Mouse (Mus musculus) forelimb bud, embryonic 11.5 days (tissue): Measurements from ENCODE around the gene Fam43a.

ENCODE experiments used
- DNase-seq: peaks from one replicate; pipeline ENCODE4 v3.0.0-alpha.2; 2012; ENCODE audit warnings: low read depth, low spot score

The Fam43a gene

GRCm38 (mm10) chr16:30599491-30600268, at the start of gene Fam43a:
TSS of gene Fam43a (plus strand) at chr16:30599723.
- peak; percentile 78 for DNase-seq

DNA sequence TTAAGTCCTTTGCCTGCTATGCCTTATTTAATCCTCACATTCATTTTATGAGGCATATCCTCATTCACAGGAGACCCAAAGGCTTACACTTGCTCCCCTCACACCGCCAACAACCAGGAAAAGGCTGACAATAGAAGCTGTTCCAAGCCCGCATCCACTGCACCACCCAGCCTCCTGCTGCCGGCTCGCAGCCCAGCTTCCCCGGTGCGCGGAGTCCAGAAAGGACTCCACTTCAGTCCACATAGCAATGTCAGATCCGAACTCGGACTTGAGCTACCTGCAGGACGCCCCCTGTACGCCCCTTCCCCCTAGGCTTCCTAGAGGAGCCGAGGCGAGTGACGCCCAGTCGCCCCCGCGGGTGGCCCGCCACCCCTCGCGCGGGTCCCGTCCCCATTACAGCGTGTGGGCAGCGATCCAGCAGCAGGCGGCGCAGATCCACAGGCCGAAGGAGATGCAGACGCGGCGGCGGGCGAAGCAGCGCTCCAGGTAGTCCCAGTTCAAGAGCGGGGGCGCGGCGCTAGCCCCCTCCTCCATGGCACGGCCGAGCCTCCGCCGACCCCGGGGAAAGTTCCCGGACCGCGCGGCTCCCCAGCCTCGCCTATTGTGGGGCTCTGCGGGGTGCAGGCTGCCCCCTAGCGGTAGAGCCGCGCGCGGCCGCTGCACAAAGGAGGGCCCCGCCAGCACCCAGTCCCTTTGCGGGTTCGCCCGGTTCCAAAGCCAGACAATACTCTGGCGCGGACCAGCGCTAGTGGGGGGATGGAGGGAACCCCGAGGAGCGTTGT, 49.4 kb upstream of the Fam43a start:
- DNase-seq = peak; percentile 79

DNA sequence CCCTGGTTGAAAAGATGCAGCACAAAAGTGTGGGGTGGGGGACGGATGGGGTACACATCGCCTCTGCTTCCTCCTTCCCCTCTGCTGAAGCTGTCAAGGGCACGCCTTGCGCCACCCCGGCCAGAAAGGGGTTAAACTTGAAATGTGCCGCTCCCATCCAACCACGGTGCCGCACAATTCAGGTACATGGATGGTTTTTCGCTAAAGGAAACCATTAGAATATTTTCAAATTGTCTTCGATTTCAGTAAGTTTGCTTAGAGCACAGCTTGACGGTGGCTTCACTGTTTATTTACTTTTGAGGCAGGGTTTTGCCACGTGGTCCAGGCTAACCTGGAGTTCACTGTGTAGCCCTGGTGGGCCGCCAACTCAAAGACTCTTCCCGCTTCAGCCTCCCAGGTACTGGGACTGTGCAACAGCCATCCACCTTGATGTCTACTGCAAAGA, 48.8 kb upstream of the Fam43a start, which contains the start of gene Tmem44:
TSS of gene Tmem44 (minus strand) at position 95 of the 445 bp plus-strand sequence.
- peak; percentile 61 for DNase-seq

- DNase-seq = no peak
Measured at GRCm38 (mm10) chr16:30552621-30553338, 46.7 kb upstream of the Fam43a start.

DNA sequence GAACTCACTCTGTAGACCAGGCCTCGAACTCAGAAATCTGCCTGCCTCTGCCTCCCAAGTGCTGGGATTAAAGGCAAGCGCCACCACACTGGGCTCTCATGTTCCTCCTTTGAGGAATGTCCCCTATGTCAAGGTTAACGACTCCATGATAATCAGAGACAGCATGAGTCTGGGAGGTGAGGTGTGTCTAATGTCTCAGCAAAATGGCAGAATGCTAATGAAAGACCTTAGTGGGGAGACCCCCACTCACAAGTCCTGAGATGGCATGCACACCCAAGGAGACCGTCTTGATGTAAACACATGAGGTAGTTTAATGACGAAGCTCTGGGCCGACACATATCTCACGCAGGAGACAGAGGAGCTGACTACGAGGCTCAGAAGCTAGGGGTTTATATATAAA, 45.4 kb upstream of the Fam43a start:
- no peak for DNase-seq

DNA sequence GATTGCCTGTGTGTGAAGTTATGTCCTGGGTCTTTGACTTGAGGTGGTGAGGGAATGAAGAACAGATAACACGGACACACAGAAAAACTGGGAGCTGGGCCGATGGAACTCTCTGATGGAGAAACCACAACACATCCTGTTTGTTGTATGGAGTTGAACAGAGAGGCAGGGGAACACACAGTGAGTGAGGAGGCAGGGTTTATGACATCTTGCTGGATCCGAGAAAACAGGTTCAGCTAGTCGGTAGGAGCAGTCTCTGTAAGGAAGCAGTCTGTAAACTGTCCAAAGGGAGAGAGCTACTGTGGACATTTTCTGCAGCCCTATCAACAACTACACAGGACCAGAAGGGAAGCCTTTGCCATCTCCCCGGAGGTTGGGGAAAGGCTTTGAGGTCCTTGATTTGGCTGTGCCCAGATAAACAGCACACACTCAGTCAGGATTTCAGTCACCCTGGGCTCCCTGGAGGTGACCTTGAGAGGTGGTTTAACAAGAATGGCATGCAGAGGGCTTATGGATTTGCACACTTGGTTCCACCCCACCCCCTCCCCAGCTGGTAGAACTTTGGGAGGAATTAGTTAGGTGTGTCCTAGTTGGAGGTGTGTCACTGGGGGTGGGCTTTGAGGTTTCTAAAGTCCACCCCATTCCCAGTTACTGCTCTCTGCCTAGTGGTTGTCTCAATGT, 40.1 kb upstream of the Fam43a start:
- no peak for DNase-seq

DNA sequence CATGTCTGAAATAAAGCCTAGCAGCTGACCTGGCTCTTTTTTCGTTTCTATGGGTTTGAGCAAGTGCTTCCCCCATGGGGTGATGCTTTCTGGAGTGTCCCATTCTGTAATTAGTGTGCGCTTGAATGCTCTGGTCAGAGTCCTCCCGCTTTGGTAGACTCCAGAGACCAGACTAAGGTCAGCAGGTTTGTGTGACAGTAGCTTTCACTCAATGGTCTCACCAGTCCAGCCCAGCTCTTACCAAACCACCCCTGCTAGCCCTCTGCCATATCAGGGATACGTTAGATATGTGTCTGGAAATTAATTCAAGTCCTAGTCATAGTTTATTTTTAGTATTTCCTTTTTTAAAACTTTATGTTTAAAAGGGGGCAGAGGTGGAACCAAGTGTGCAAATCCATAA, 38.9 kb upstream of the Fam43a start:
- DNase-seq = no peak

DNA sequence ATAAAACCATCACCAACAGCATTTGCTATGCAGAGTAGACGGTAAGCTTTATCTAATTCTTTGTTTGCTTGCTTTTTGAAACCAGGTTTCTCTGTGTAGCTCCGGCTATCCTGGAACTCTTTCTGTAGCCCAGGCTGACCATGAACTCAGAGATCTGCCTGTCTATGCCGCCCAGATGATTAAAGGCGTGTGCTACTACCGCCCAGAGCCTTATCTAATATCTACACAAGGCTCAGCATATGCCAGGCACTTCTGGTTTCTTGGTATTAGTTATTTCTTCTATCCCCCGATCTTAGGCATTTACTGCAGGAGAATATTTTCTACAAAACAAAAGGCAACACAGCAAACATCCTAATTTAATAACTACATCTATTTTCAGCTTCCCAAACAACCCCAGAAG, 33.9 kb upstream of the Fam43a start:
- DNase-seq = no peak

- DNase-seq = no peak
Measured at GRCm38 (mm10) chr16:30570173-30570572, 29.4 kb upstream of the Fam43a start.

- no peak for DNase-seq
Measured at GRCm38 (mm10) chr16:30571378-30571777, 28.1 kb upstream of the Fam43a start.

DNA sequence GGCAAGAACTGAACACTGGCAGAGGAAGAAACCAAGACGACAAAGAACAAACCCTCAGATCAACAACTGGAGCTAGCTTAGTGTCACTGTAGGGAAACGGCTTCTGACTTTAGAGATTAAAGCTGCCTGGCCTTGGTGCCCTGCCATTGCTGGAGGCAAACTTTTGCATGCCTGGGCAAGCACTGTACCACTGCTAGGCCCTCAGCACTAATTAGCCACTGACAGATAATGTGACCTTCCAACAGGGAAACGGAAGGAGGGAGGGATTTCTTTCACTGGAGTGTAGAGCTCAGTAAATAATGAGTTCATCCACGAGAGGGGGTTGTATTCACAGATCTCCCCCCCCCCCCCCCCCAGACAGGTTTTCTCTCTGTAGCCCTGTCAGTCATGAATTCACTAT, 27.3 kb upstream of the Fam43a start:
- DNase-seq = no peak

DNA sequence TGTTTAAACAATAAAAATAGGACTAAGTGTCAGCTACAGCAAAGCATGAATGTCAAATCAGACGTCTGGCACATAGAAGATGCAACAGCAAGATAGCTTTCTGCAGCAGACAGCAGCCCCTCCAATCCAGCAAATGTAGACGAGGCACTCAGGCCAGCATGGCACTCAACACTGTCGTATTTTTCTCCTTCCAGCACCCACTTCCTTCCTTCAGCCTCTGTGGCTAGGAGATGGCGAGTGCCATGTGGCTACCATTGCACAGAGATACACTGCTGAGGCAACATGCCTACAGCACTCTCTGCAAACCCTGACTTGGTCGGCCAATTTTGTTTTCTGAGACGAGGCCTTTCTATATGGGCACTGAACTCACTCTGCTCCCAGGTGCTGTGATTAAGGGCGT, 23.7 kb upstream of the Fam43a start:
- no peak for DNase-seq

DNA sequence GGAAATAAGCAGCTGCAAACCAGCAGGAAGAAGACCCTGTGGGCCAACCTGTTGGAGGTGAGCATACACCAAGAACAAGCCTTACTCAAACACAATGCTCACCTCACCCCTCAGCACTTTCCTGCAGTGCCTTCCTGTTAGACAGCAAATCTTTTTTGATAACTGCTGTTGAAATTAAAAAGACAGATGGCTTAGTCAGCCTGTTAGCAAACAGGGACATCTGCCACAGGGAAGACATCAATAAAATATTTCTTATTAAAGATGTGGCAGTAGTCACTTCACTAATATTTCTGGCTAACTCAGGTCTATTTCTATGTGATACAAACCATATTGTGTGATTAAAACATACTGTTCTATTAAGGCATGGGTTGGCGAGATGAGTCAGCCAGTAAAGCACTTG, 23.1 kb upstream of the Fam43a start:
- DNase-seq = no peak

DNA sequence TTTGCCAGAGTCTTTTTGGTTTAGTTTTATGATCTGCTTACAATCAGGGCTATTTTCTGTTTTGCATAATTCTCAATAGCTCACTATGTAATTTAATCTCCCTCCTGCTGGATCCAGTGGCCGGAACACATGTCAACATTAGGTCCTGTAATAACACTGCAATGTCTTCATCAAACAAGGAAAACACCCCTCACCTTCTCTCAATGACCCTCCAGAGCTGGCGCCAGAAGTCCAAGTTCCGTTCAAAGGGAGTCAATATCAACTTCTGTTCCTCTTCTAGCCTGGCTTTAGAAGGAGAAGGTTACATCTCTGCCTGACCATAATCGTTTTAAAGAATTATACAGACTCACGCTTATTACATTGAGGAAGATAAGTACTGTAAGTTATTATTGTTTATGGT, 18.8 kb upstream of the Fam43a start:
- DNase-seq = no peak

- no peak for DNase-seq
Measured at GRCm38 (mm10) chr16:30586935-30587493, 12.5 kb upstream of the Fam43a start.

DNA sequence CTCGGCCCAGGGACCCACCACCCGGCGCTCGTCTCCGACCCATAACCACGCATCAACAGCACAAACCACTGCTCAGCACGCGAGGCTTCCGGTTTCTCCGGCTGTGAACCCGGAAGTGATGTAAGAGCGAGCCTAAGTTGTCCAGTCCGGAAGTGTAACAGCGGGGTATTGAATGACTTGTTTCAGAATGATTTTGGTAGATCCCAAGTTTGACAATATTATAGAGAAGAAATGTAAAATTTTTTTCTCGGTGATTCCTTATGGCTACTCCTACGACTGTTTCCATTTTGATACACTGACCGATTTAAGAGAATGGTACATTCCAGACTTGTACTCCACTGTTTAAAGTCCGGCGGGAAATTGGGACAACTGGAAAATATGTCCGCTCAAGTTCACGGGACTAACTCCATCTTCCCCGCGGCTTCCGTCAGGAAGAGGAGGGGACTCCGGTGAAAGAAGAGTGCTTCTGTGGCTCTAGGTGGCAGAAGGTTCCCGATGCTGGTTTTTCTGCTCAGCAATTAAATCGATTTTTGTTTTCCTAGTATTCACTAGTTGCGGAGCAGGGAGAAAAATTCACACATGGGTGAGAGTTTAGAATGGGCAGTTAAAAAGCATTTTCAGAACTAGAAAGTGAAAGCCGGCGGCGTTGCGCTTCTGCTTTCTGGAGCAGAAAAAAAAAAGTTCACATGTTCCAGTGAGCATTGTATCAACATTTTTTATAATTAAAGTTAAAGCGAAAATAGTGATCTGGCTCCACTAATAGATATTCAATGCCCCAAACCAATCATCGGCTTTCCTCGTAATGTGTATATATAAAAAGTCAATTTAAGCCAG, 11.8 kb upstream of the Fam43a start, which contains the start of gene Lsg1:
TSS of gene Lsg1 (minus strand) at position 99 of the 834 bp plus-strand sequence.
- peak; percentile 97 for DNase-seq

DNA sequence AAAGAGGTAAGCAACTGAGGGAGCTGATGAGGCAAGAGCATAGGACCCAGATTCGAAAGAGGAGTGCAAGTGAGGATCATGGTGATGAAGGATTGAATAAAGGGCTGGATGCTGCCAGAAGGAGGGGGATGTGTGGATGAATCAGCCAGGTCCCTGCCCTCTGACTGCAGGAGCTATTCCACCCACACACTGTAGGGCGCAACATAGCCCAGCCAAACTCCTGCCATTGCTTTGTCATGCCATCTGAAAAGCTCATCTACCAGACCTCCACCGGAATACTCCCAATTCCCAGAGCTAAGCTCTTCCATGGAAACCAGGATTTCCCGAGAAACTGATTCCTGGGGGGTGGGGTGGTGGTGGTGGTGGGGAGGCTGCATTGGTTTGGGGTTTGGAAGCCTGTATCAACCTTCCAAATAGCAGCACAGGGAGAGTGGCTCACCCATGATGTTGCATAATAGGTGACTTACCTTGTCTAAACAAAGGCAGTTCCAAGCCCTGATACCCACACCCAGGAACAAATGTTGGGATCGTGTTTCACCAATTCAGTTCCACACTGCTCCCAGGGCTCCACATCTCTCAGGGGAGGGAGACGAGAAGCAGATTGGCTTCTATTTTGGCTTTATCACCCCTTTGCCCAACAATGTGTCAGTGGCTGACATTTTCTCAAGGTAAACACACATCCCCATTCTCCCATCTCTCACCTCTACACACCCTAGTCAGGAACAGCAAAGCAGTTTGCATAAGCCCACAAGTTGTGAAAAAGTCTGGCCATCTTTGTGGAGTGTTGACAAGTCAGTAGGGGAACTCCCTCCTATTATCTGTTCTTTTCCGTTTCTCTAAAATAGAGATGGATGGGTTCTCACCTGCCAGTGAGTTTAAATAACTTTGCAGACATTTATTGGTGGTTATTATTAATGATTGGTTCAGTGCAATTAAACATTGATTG, 9.0 kb upstream of the Fam43a start:
- no peak for DNase-seq

DNA sequence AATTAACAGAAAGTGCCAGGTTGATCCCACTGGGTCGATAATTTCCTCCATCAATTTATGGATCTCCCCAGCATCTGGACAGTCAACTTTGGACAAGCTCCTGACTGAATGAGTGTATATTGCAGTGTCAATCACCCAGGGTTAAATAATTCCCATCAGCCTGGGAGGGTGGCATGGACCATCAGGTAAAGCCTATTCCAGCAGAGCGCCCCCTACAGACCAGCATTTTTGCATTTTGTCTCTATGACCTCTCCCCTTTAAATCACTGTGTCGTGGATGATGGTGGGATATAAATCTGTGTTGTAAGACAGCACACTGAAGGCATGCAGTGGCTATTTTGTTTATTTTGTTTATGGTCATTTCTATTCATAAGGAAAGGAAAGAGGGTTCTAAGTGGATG, 7.5 kb upstream of the Fam43a start:
- no peak for DNase-seq

DNA sequence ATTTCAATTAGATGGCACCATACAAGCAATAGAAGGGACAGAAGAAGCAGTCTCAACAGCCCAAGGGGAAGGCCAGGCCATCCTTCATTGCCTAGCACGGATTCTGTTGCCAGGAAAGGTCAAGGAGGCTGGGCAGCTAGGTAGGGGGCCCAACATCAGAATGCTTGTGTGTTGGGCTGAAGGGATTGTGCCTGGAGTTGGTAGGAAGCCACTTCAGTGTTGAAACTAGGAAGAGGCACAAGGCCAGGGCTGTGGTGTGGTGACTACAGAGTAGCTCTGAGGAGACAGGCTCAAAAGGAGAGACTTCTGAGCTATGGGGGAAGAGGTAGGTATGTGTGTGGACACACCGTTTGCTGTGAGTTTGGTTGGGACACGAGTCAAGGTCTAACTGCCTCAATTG, 4.2 kb upstream of the Fam43a start:
- no peak for DNase-seq
